Mouse (Mus musculus) mouse embryonic stem cell (cell line): ENCODE results near the gene Gm4353.

ENCODE experiments used
- in situ Hi-C, 2 experiments: fragments of 300-500 bp; cut with MboI; formaldehyde crosslinking; loops; 1 replicate in 1 of 2; 3 replicates in 1 of 2; pipeline ENCODE4 v1.14.3; 2019 to 2020; ENCODE audit warnings: low sequenced_read_pairs in 2 of 2, low pct_unique_long_range_greater_than_20kb in 1 of 2, mixed read lengths in 1 of 2; ENCODE audit not compliant: unreplicated experiment in 1 of 2

Gm4353 gene

GRCm38 (mm10) chr7:116093466-116093850 lies 9.0 kb upstream of the Gm4353 start:
- in situ Hi-C loops: no loop called here

GRCm38 (mm10) chr7:116092710-116093465 lies 8.5 kb upstream of the Gm4353 start:
- in situ Hi-C loops: no loop called here

- in situ Hi-C loops: loop anchor here in 1 of 2 experiments (10.0 kb wide), 1 partner anchor 54 kb away; no protein-coding TSS in a partner anchor
Measured at GRCm38 (mm10) chr7:116060739-116061138, 23.7 kb downstream of the Gm4353 start.

- in situ Hi-C loops: loop anchor here (25.0 kb wide), 5 partner anchors 353 to 1128 kb away; no protein-coding TSS in a partner anchor
Measured at GRCm38 (mm10) chr7:116040470-116041019, 43.9 kb downstream of the Gm4353 start.

GRCm38 (mm10) chr7:116039538-116040466 lies 44.6 kb downstream of the Gm4353 start:
- in situ Hi-C loops: loop anchor here (10.0 to 25.0 kb wide), 6 partner anchors 175 to 1128 kb away; no protein-coding TSS in a partner anchor

- in situ Hi-C loops: loop anchor here (10.0 to 25.0 kb wide), 6 partner anchors 174 to 1127 kb away; no protein-coding TSS in a partner anchor
Measured at GRCm38 (mm10) chr7:116039196-116039537, 45.3 kb downstream of the Gm4353 start, which contains the start of gene 1110004F10Rik. Gene 1110004F10Rik, plus strand, starts transcription at chr7:116039397.

GRCm38 (mm10) chr7:116038511-116038910 lies 45.9 kb downstream of the Gm4353 start, which contains the start of gene Sox6:
Gene Sox6, minus strand, starts transcription at chr7:116038796.
- in situ Hi-C loops: loop anchor here (10.0 to 25.0 kb wide), 6 partner anchors 174 to 1126 kb away; no protein-coding TSS in a partner anchor

- in situ Hi-C loops: loop anchor here (10.0 to 25.0 kb wide), 6 partner anchors 173 to 1126 kb away; no protein-coding TSS in a partner anchor
Measured at GRCm38 (mm10) chr7:116038024-116038423, 46.4 kb downstream of the Gm4353 start.

- in situ Hi-C loops: loop anchor here (10.0 to 25.0 kb wide), 6 partner anchors 172 to 1125 kb away; no protein-coding TSS in a partner anchor
Measured at GRCm38 (mm10) chr7:116036591-116037555, 47.6 kb downstream of the Gm4353 start.

GRCm38 (mm10) chr7:116035504-116035903 lies 48.9 kb downstream of the Gm4353 start:
- in situ Hi-C loops: loop anchor here (10.0 to 25.0 kb wide), 6 partner anchors 171 to 1123 kb away; no protein-coding TSS in a partner anchor

- in situ Hi-C loops: loop anchor here (10.0 to 25.0 kb wide), 6 partner anchors 170 to 1122 kb away; no protein-coding TSS in a partner anchor
Measured at GRCm38 (mm10) chr7:116034282-116034758, 50.1 kb downstream of the Gm4353 start.

- in situ Hi-C loops: loop anchor here (10.0 to 25.0 kb wide), 6 partner anchors 169 to 1121 kb away; no protein-coding TSS in a partner anchor
Measured at GRCm38 (mm10) chr7:116033371-116034241, 50.8 kb downstream of the Gm4353 start.
